Mouse (Mus musculus) limb, embryonic 11.5 days (tissue): Measurements from ENCODE around the gene Mylpf. TPM values are rescaled to one million over a fixed set of nuclear protein-coding genes. Genes with fewer than 3 reads are reported as not detected.
A peak's percentile ranks its signal among the peaks of the same experiment; 100 is the strongest.

ENCODE experiments used
- ATAC-seq: fragments of 200-750 bp; cut with Nextera tagmentation; 2 replicates; pipeline ENCODE4 v1.8.0; 2017; ENCODE audit warnings: low read depth; ENCODE audit not compliant: insufficient number of reproducible peaks, low FRiP score, low TSS enrichment
- DNase-seq: peaks from one replicate; pipeline ENCODE4 v3.0.0-alpha.2; 2015; ENCODE audit warnings: low spot score
- H3K27ac ChIP-seq: fragments of 300-500 bp; sonication (generic); replicated peaks from 2 replicates; pipeline ENCODE4 v1.5.1; 2014; ENCODE audit warnings: low read depth, mild to moderate bottlenecking, low read length
- H3K27me3 ChIP-seq: fragments of 300-500 bp; sonication (generic); 2 replicates; pipeline ENCODE4 v1.6.1; 2014; ENCODE audit warnings: mild to moderate bottlenecking, low read length, mixed read lengths; ENCODE audit not compliant: control insufficient read depth, insufficient read depth
- H3K36me3 ChIP-seq: fragments of 300-500 bp; sonication (generic); 2 replicates; pipeline ENCODE4 v1.6.1; 2014; ENCODE audit warnings: mild to moderate bottlenecking, low read length, moderate library complexity, mixed read lengths; ENCODE audit not compliant: control insufficient read depth, insufficient read depth
- H3K4me1 ChIP-seq: fragments of 300-500 bp; sonication (generic); 2 replicates; pipeline ENCODE4 v1.6.1; 2014; ENCODE audit warnings: low read length, mixed read lengths; ENCODE audit not compliant: control insufficient read depth, insufficient read depth
- H3K4me2 ChIP-seq: fragments of 300-500 bp; sonication (generic); 2 replicates; pipeline ENCODE4 v1.6.1; 2014; ENCODE audit warnings: low read depth, mild to moderate bottlenecking, moderate library complexity; ENCODE audit not compliant: severe bottlenecking
- H3K4me3 ChIP-seq: fragments of 300-500 bp; sonication (generic); 2 replicates; pipeline ENCODE4 v1.5.1; 2014; ENCODE audit warnings: low read depth, low read length
- H3K9ac ChIP-seq: fragments of 300-500 bp; sonication (generic); 2 replicates; pipeline ENCODE4 v1.6.1; 2014; ENCODE audit warnings: mild to moderate bottlenecking, low read length
- H3K9me3 ChIP-seq: fragments of 300-500 bp; sonication (generic); 2 replicates; pipeline ENCODE4 v1.6.1; 2016; ENCODE audit warnings: low read length; ENCODE audit not compliant: control insufficient read depth
- WGBS: fragments of 180-500 bp; shearing (Covaris S2); extraction: QIAGEN DNeasy Blood & Tissue Kit; methylation state at CpG from one replicate; pipeline ENCODE4 v1.1.7; 2014; 5-methylcytosine and 5-hydroxymethylcytosine counted together
- polyA plus RNA-seq: library from polyadenylated mRNA; unstranded; fragments of >200 nt; fragmentation: Nextera tagmentation; extraction: Ambion mirVana; gene quantifications from 2 replicates; pipeline ENCODE4 v1.2.1, GENCODE M21; 2014

Gene Mylpf
- polyA plus RNA-seq, 1 experiment from 2014 or later = 33.7 TPM

DNA sequence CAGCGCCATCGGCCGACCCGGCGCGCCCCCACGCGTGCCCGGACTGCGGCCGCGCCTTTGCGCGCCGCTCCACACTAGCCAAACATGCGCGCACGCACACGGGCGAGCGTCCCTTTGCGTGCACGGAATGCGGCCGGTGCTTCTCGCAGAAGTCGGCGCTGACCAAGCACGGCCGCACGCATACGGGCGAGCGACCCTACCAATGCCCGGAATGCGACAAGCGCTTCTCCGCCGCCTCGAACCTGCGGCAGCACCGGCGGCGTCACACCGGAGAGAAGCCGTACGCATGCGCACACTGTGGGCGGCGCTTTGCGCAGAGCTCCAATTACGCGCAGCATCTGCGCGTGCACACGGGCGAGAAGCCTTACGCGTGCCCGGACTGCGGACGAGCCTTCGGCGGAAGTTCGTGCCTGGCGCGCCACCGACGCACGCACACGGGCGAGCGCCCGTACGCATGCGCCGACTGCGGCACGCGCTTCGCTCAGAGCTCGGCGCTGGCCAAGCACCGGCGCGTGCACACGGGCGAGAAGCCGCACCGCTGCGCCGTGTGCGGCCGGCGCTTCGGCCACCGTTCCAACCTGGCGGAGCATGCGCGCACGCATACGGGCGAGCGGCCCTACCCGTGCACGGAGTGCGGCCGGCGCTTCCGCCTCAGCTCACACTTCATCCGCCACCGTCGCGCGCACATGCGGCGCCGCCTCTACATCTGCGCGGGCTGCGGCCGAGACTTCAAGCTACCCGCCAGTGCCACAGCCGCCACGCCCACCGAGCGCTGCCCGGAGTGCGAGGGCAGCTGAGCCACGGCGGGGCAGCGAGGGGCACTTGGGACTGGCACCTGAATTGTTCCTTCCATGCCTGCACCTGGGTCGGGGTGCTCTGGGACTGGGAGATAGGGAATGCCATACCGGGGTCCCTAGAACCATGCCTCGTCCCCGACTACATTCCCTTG is 45.4 kb downstream of the Mylpf start:
- peaks cover 9% of the 10 kb centered on the region for H3K36me3 ChIP-seq
- H3K9me3 ChIP-seq = no peaks in the 10 kb centered on the region
- WGBS = 2% methylated on average over 113 of the region's 136 CpGs

DNA sequence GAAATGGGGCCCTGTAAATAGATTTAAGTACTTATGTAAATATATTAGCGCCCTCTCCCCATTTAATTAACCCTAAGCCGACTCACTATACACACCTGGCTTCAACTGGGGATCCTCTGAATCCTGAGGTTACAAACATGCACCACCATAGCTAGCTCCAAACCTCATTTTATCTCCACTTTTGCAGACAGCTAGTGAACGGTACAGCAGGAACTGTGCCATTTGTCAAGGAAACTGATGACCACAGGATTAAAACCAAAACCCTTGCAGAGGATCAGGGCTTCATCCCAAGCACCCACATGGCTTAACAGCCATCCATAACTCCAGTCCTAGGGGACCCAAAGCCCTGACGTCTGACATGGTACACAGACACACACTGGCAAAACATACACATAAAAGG is 46.3 kb downstream of the Mylpf start:
- H3K27ac ChIP-seq = peak overlapping the region; percentile 74; the same call in 1 of the 2 replicates
- H3K4me3 ChIP-seq = peak overlapping the region; percentile 54
- ATAC-seq (no peak), DNase-seq (no peak)
- H3K4me2 ChIP-seq = peak overlapping the region; percentile 82
- peaks cover 7% of the 10 kb centered on the region for H3K36me3 ChIP-seq
- H3K9me3 ChIP-seq = no peaks in the 10 kb centered on the region
- H3K4me1 ChIP-seq = peaks cover 8% of the 10 kb centered on the region
- no peaks in the 10 kb centered on the region for H3K27me3 ChIP-seq
- peak overlapping the region; percentile 68; the same call in 1 of the 2 replicates for H3K9ac ChIP-seq
- WGBS = 16% methylated on average over 4 of the region's 4 CpGs

More for the DNA sequence above, 45.4 kb downstream of the Mylpf start:
- Histone ChIP-seq H3K4me2 (peak overlapping the region; percentile 82), H3K27me3 (no peaks in the 10 kb centered on the region), H3K27ac (peak overlapping the region; percentile 74), H3K9ac (peak overlapping the region; percentile 68), H3K4me1 (peaks cover 6% of the 10 kb centered on the region; the same call in 1 of the 2 replicates), H3K4me3 (peak overlapping the region; percentile 54)
- peak; percentile 93 for ATAC-seq
- DNase-seq = peak; percentile 96

DNA sequence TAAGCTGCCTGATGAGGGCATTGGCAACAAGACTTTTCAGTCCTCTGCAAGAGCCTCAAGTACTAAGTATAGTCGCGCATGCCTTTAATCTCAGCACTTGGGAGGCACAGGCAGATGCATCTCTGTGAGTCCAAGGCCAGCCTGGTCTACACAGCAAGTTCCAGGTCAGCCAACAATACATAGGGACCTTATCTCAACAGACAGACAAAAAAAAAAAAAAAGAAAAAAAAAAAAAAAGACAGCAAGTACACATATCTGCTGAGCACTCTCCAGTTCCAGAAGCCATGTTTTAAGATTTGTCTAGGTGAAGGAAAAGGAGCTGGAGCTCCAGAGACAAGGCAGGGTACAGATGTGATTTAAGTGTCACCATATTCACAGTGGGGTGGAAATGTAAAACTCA is 47.3 kb downstream of the Mylpf start:
- DNase-seq (no peak), ATAC-seq (no peak)
- Histone ChIP-seq H3K4me1 (peaks cover 9% of the 10 kb centered on the region), H3K27ac (no peak overlapping the region), H3K36me3 (peaks cover 7% of the 10 kb centered on the region), H3K4me3 (no peak overlapping the region), H3K9me3 (no peaks in the 10 kb centered on the region), H3K9ac (no peak overlapping the region), H3K27me3 (no peaks in the 10 kb centered on the region), H3K4me2 (no peak overlapping the region)
- 88% methylated on average over 2 of the region's 2 CpGs for WGBS

DNA sequence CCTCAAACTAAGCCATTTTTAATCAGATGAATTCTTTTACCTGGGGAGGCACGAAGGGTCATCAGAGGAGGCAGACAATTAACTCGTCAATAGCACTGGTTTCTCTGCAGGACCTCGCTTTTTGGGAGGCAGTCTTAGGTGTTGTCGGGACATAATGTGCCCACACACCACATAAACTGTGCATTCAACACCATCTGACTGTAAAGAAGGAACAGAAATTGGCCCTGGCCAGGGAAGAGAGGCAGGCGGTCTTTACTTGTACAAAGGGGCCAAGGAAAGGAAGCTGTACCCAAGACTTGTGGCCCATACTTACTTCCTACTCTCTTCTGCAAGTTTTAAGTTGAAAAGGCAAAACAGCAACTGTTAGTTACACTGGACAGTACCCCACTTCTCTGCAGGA is 47.8 kb downstream of the Mylpf start:
- Histone ChIP-seq H3K9me3 (no peaks in the 10 kb centered on the region), H3K36me3 (peaks cover 7% of the 10 kb centered on the region), H3K4me2 (no peak overlapping the region), H3K9ac (no peak overlapping the region), H3K4me3 (no peak overlapping the region), H3K4me1 (peaks cover 10% of the 10 kb centered on the region), H3K27ac (no peak overlapping the region), H3K27me3 (no peaks in the 10 kb centered on the region)
- WGBS = 89% methylated on average over 5 of the region's 5 CpGs
- ATAC-seq (no peak), DNase-seq (no peak)

DNA sequence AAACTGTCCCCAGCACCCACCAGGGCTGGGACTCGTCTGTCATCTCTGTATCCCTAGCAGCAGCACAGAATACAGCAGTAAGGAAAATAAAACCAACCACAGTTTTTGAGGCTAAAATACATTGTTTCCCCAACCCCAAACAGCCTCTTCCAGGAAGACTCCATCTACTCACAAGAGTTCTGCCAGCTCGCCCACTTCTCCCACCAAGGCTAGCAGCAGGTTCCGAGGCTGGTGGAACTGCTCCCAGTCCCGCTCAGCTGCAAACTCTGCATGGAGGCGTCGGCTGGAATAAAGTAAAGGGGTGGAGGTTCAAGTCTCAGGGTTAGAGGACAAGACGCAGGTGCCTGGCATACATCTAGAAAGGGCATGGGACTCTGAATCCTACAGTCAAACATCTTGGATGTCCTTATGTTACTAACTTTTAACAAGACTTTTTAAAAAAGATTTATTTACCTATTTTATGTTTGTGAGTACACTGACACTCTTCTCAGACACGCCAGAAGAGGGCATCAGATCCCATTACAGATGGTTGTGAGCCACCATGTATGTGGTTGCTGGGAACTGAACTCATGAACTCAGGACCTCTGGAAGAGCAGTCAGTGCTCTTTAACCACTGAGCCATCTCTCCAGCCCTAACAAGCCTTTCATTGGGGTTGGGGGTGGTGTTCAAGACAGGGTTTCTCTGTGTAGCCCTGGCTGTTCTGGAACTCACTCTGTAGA is 50.7 kb downstream of the Mylpf start:
- H3K9me3 ChIP-seq = no peaks in the 10 kb centered on the region
- peaks cover 7% of the 10 kb centered on the region for H3K36me3 ChIP-seq
- H3K4me1 ChIP-seq = peaks cover 7% of the 10 kb centered on the region
- H3K9ac ChIP-seq = no peak overlapping the region
- no peak for DNase-seq
- peak overlapping the region; percentile 70 for H3K4me2 ChIP-seq
- H3K27ac ChIP-seq = no peak overlapping the region
- WGBS = 76% methylated on average over 8 of the region's 8 CpGs
- peak overlapping the region; percentile 78 for H3K4me3 ChIP-seq
- ATAC-seq = no peak
- H3K27me3 ChIP-seq = no peaks in the 10 kb centered on the region

DNA sequence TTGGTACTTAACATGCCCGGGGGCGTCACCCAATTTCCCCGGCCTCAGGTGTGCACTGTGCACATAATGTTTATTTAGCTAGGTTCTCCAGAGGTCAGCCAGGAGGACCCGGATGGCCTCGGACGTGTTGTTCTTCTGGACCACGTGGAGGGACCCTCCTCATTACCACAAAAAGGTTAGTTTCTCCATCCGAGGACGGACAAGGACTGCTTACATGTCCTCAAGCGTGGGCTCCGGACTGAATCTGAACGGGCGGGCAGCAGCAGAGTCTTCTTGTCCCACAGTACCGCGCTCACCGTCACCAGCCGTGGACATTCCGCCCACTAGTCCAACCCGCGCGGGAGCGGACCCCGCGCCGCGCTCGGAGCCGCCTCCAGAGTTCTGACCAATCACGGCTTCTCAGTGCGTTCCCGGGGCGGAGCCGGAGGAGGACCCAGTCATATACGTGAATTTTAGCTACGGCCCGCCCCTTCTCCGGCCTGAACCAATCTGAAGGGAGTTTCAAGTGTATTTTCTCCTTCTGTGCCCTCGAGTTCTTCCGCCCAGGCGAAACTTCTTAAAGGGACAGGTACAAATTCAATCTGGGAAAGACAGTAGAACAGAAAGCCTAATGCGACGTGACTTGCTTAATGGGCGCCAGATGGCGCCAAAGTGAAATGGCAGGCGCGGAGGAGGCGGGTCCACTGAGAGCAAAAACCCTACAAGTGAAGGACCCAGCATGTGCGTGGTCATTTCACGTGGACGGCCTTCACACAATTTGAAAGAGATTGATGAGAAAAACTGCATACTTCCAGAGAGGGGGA is 51.8 kb downstream of the Mylpf start, which contains the start of gene Dctpp1:
Gene Dctpp1, minus strand, starts transcription at position 401 of the 803 bp plus-strand sequence.
- H3K27me3 ChIP-seq = no peaks in the 10 kb centered on the region
- peaks cover 4% of the 10 kb centered on the region; the same call in 1 of the 2 replicates for H3K4me1 ChIP-seq
- ATAC-seq = peak; percentile 95
- WGBS = under 1% methylated on average over 50 of the region's 50 CpGs
- H3K27ac ChIP-seq = no peak within 1 kb of the TSS
- H3K9ac ChIP-seq = peak within 1 kb of the TSS; percentile 78
- H3K4me2 ChIP-seq = peak within 1 kb of the TSS; percentile 70
- H3K36me3 ChIP-seq = peaks cover 7% of the 10 kb centered on the region
- DNase-seq = peak; percentile 97
- H3K4me3 ChIP-seq = peak within 1 kb of the TSS; percentile 78
- no peaks in the 10 kb centered on the region for H3K9me3 ChIP-seq

DNA sequence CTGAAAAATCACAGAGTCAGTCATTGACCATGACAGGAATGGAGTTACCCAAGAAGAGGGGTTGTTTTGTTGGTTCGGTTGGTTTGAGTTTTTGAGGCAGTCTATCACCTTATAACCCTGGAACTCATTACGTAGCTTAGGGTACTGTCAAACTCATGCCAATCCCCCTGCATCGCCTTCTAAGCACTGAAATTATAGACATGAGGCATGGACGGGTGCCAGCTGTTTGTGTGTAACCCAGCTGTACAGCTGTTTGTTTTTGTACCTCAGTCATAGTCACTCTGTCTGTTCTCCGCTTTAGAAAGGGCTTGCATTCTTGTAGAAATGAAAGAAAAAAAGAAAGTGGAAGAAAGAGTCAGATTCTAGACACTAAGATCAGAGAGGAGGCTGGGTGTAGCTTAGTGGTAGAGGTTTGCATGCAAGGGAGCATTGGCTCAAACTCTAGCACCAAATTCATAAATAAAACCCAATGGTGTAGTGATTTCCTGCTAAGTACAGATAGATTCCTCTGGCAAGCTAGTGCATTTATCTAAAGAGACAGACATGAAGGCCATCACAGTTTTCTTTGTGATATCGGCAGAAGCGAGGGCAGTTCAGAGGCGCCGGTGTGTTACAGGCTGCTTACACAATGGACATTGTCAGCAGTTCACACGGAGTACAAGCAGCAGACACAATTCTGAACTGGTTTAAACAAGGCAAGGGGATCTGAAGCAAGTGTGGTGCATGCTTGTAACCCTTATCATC is 53.7 kb downstream of the Mylpf start:
- Histone ChIP-seq H3K9me3 (no peaks in the 10 kb centered on the region), H3K4me3 (no peak overlapping the region), H3K4me1 (peaks cover 4% of the 10 kb centered on the region; the same call in 1 of the 2 replicates), H3K27ac (no peak overlapping the region), H3K9ac (no peak overlapping the region), H3K27me3 (no peaks in the 10 kb centered on the region), H3K36me3 (peaks cover 4% of the 10 kb centered on the region; the same call in 1 of the 2 replicates), H3K4me2 (no peak overlapping the region)
- no peak for ATAC-seq
- 84% methylated on average over 10 of the region's 10 CpGs for WGBS
- DNase-seq = no peak
